Mouse (Mus musculus) embryonic facial prominence, embryonic 12.5 days (tissue): Measurements from ENCODE around the gene Ly6c1. TPM values are rescaled to one million over a fixed set of nuclear protein-coding genes. Genes with fewer than 3 reads are reported as not detected.
"Not testable (repeated sequence)": the region's sequence is repeated elsewhere in the genome, so short reads cannot be mapped to it uniquely, and the experiment has no call there.

Source experiments
- ATAC-seq: fragments of 200-750 bp; cut with Nextera tagmentation; 2 replicates; pipeline ENCODE4 v1.8.0; 2017; ENCODE audit not compliant: insufficient number of reproducible peaks, insufficient read depth, low FRiP score, low TSS enrichment
- H3K27ac ChIP-seq: fragments of 300-500 bp; sonication (generic); 2 replicates; pipeline ENCODE4 v1.5.1; 2016; ENCODE audit warnings: mild to moderate bottlenecking
- H3K27me3 ChIP-seq: fragments of 300-500 bp; sonication (generic); 2 replicates; pipeline ENCODE4 v1.6.1; 2016; ENCODE audit warnings: mild to moderate bottlenecking, moderate library complexity
- H3K36me3 ChIP-seq: fragments of 300-500 bp; sonication (generic); 2 replicates; pipeline ENCODE4 v1.6.1; 2016; ENCODE audit warnings: mild to moderate bottlenecking
- H3K4me1 ChIP-seq: fragments of 300-500 bp; sonication (generic); 2 replicates; pipeline ENCODE4 v1.6.1; 2016
- H3K4me2 ChIP-seq: fragments of 300-500 bp; sonication (generic); replicated peaks from 2 replicates; pipeline ENCODE4 v1.6.1; 2016; ENCODE audit warnings: mild to moderate bottlenecking, moderate library complexity
- H3K4me3 ChIP-seq: fragments of 300-500 bp; sonication (generic); 2 replicates; pipeline ENCODE4 v1.5.1; 2016; ENCODE audit warnings: mild to moderate bottlenecking
- H3K9ac ChIP-seq: fragments of 300-500 bp; sonication (generic); 2 replicates; pipeline ENCODE4 v1.6.1; 2016; ENCODE audit warnings: mild to moderate bottlenecking, moderate library complexity
- H3K9me3 ChIP-seq: fragments of 300-500 bp; sonication (generic); 2 replicates; pipeline ENCODE4 v1.6.1; 2016; ENCODE audit warnings: mild to moderate bottlenecking, moderate library complexity
- WGBS: fragments of 180-500 bp; shearing (Covaris S2); methylation state at CpG from one replicate; pipeline ENCODE4 v1.1.7; 2016; 5-methylcytosine and 5-hydroxymethylcytosine counted together
- polyA plus RNA-seq: library from polyadenylated mRNA; unstranded; fragments of >200 nt; fragmentation: Nextera tagmentation; extraction: Ambion mirVana; gene quantifications from 2 replicates; pipeline ENCODE4 v1.2.1, GENCODE M21; 2016

Gene Ly6c1
- polyA plus RNA-seq, 1 experiment from 2014 or later, result 1.5 TPM

DNA sequence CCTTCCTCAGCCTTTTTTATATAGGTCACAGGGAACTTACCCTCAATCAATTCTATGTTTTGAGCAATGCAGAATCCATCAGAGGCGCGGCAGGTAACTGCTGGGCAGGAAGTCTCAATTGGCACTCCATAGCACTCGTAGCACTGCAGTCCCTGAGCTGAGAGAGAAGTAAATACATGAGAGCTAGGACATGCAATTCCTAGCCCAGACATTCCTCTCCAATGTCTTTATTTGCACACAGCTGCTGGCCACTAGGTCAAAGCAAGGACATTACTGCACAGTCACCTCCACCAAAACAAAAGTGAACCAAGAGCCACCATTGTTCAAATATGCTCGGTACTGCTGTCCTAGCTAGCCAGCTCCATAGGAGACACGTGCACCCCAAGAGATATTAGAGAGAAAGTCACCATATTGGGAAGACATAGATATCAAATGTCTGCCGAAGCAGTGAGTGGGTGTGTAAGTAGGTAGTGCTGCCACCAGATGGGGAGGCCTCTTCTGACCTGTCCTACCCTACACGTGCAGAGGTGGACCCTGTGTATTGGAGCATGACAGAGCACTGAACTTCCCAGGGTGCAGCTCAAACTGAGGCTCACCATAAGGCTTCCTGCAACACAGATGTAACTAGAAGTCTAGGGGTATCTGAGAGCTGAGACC is 1.2 kb downstream of the Ly6c1 start:
- not testable (repeated sequence) for H3K27ac ChIP-seq, H3K27me3 ChIP-seq, H3K4me1 ChIP-seq, H3K9ac ChIP-seq, ATAC-seq, H3K4me2 ChIP-seq, H3K4me3 ChIP-seq, H3K36me3 ChIP-seq, H3K9me3 ChIP-seq
- 73% methylated on average over 5 of the region's 7 CpGs for WGBS

DNA sequence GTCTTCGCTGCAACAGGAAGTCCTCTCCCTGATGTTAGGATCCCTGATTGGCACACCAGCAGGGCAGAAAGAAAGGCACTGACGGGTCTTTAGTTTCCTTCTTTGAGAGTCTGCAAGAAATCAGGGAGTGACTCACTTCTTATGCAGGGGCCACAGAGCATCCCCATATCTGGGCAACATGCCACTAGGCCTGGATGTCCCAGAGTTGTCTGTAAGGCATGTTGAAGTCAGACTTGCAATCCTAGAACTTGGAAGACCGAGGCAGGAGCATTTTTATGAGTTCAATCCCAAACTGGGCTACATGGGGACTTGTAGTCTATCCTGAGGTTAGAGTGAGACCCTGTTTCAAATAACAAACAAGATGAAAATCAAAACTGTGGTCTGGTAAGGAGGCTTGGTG is 3.1 kb downstream of the Ly6c1 start:
- H3K9ac ChIP-seq, H3K27ac ChIP-seq, H3K36me3 ChIP-seq, H3K9me3 ChIP-seq, H3K4me3 ChIP-seq, H3K4me1 ChIP-seq, ATAC-seq, H3K27me3 ChIP-seq, H3K4me2 ChIP-seq: not testable (repeated sequence)
- WGBS, result 84% methylated on average over 3 of the region's 3 CpGs

DNA sequence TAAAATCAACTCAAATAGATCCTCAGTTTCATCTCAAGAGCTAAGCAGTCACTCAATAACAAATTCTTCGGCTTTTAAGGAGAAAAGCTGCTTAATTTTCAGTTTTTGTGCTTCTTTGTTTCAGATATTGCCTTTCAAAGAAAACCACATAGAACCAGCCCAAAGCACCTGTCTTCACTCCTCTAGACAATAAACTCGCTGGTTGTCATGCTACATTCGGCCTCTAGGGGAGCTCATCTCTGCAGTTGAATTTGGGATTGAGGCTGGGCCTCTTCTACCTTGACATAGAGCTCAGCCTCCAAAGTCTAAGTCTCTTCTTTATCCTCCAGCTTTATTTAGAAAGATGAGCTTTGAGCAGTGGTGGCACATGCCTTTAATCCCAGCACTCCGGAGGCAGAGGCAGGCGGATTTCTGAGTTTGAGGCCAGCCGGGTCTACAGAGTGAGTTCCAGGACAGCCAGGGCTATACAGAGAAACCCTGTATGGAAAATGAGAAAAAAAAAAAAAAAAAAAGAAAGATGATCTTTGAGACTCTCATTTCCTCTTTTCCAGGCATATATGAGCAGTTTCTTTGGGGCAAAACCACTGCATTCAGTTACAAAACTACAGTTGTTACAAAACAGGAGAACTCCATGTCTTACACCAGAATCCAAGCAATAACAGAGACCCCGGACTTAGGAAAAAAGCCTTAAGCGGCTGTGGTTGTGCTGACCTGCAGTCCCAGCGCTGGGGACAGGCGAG is 27.4 kb downstream of the Ly6c1 start:
- not testable (repeated sequence) for H3K27ac ChIP-seq, H3K4me2 ChIP-seq, H3K9me3 ChIP-seq, H3K4me3 ChIP-seq, H3K4me1 ChIP-seq, H3K9ac ChIP-seq, H3K36me3 ChIP-seq, H3K27me3 ChIP-seq, ATAC-seq
- 80% methylated on average over 7 of the region's 10 CpGs for WGBS

DNA sequence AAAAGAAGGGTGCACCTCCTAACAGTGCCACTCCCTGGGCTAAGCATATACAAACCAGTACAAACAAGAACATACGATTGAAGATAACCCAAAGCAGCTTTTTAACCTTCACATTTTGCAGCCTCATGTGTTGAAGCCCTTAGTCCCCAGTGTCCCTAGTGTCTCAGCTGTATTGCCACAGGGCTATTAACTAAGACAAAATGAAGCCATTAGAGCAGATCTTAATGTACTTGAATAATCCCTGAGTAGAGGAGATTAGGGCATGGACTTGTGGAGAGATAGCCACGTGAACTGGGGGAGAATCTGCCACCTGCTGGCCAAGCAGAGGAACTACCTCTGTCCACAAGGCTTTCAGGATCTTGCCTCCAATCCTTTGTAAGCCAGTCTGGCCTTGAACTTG is 29.2 kb downstream of the Ly6c1 start:
- H3K27ac ChIP-seq, H3K4me2 ChIP-seq, H3K36me3 ChIP-seq, ATAC-seq, H3K27me3 ChIP-seq, H3K4me1 ChIP-seq, H3K9me3 ChIP-seq, H3K4me3 ChIP-seq, H3K9ac ChIP-seq: not testable (repeated sequence)
- WGBS, result 50% methylated on average over 2 of the region's 2 CpGs

Other genes starting within 250 kb of the Ly6c1 start
- not detected in 2 replicates for gene Gml2, start 229.8 kb downstream of the Ly6c1 start, polyA plus RNA-seq
- not detected in 2 replicates for gene 2010109I03Rik, start 151.8 kb downstream of the Ly6c1 start, polyA plus RNA-seq
- gene Ly6i, start 65.4 kb downstream of the Ly6c1 start, polyA plus RNA-seq, result not detected in 2 replicates
- gene Ly6a, start 50.8 kb downstream of the Ly6c1 start, polyA plus RNA-seq, result 0.35 and 0.56 TPM in 2 replicates
- gene Ly6c2, start 63.1 kb upstream of the Ly6c1 start, polyA plus RNA-seq, result not detected in 2 replicates
- gene Ly6g, start 106.4 kb upstream of the Ly6c1 start, polyA plus RNA-seq, result not detected in 2 replicates
- not detected in 2 replicates for gene BC025446, start 167.5 kb upstream of the Ly6c1 start, polyA plus RNA-seq
- gene Ly6f, start 219.6 kb upstream of the Ly6c1 start, polyA plus RNA-seq, result not detected in 2 replicates